Mouse (Mus musculus): ENCODE measurements around the gene Olfr876.

DNA sequence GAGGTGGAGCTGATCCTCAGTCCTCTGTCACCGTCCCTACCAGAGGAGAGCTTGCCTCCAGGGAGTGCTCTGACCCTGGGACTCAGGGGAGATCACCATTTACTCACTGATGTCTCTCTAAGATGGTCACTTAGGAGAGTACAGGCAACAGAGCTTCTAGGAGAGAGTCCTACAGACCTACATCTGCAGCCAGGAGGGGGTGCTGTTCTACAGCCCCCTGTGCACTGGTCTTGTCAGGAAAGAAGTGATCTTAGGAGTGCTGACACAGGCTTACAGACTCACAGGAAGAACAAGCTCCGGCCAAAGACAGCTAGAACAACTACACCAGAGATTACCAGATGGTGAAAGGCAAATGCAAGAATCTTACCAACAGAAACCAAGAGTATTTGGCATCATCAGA lies 40.3 kb upstream of the Olfr876 start:
- TF ChIP-seq CTCF (IDR thresholded peaks at IDR 0.05; ENCODE audit: low read depth, low read length) = no peak
- TF ChIP-seq TAL1 (conservative IDR thresholded peaks at IDR 0.05; ENCODE audit: low read depth, low read length) = no peak
- TF ChIP-seq GATA1 (IDR thresholded peaks at IDR 0.05; ENCODE audit: borderline replicate concordance, low read length) = no peak
- no peak for TF ChIP-seq POLR2AphosphoS5 (IDR thresholded peaks at IDR 0.05; ENCODE audit: insufficient replicate concordance, low read depth, low read length)
- no peak for TF ChIP-seq GATA2 (IDR thresholded peaks at IDR 0.05; ENCODE audit: borderline replicate concordance, low read depth, low read length)

Measured in G1E (cell line).